Mouse (Mus musculus): ENCODE data around the gene Myo1e. TPM values are rescaled to one million over a fixed set of nuclear protein-coding genes. Genes with fewer than 3 reads are reported as not detected.
A peak's percentile ranks its signal among the peaks of the same experiment; 100 is the strongest.

Gene Myo1e
- polyA plus RNA-seq, 1 experiment from 2014 or later: 26.4 TPM

- ATAC-seq (ENCODE audit: low FRiP score, low TSS enrichment): no peak
- Histone ChIP-seq H3K27me3 (ENCODE audit: insufficient read depth, low read length) (no peaks in the 10 kb centered on the region), H3K4me3 (ENCODE audit: low read length) (no peak overlapping the region), H3K4me2 (replicated peaks; ENCODE audit: low read depth, low read length) (no peak overlapping the region), H3K9me3 (ENCODE audit: low read length) (no peaks in the 10 kb centered on the region), H3K36me3 (ENCODE audit: insufficient read depth, low read length) (no peaks in the 10 kb centered on the region), H3K9ac (replicated peaks; ENCODE audit: low read length) (no peak overlapping the region), H3K27ac (ENCODE audit: low read length) (no peak overlapping the region), H3K4me1 (ENCODE audit: insufficient read depth, low read length) (no peaks in the 10 kb centered on the region)
- WGBS: 84% methylated on average over 15 of the region's 15 CpGs
Observed at GRCm38 (mm10) chr9:70196956-70197659, 10.0 kb upstream of the Myo1e start.

DNA sequence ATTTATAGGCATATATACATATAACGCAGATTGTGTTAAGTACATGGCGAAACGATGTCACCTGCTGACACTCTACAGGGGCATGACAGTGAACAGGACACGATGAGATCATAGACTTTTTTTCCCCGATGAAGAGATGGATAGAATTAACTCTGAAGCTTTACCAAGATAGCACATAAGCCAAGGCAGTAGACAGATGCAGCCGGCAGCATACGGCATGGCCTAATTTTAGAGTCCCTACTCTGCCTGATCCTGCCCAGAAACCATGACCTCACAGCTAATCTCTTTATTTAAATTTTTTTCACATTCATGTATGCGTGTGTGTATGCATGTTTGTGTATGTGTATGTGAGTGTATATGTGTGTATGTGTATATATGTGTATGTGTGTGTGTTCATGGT, 9.2 kb upstream of the Myo1e start:
- ATAC-seq (ENCODE audit: low FRiP score, low TSS enrichment): no peak
- no peaks in the 10 kb centered on the region for H3K4me1 ChIP-seq (ENCODE audit: insufficient read depth, low read length)
- no peak overlapping the region for H3K27ac ChIP-seq (ENCODE audit: low read length)
- H3K9me3 ChIP-seq (ENCODE audit: low read length): peaks cover 7% of the 10 kb centered on the region; the same call in 1 of the 2 replicates
- WGBS: 91% methylated on average over 8 of the region's 8 CpGs
- no peaks in the 10 kb centered on the region for H3K36me3 ChIP-seq (ENCODE audit: insufficient read depth, low read length)
- no peaks in the 10 kb centered on the region for H3K27me3 ChIP-seq (ENCODE audit: insufficient read depth, low read length)
- no peak overlapping the region for H3K4me3 ChIP-seq (ENCODE audit: low read length)
- H3K4me2 ChIP-seq (replicated peaks; ENCODE audit: low read depth, low read length): no peak overlapping the region
- no peak overlapping the region for H3K9ac ChIP-seq (replicated peaks; ENCODE audit: low read length)

- peaks cover 7% of the 10 kb centered on the region; the same call in 1 of the 2 replicates for H3K9me3 ChIP-seq (ENCODE audit: low read length)
- H3K27ac ChIP-seq (ENCODE audit: low read length): no peak overlapping the region
- no peaks in the 10 kb centered on the region for H3K36me3 ChIP-seq (ENCODE audit: insufficient read depth, low read length)
- no peak overlapping the region for H3K4me2 ChIP-seq (replicated peaks; ENCODE audit: low read depth, low read length)
- WGBS: 71% methylated on average over 5 of the region's 5 CpGs
- no peak for ATAC-seq (ENCODE audit: low FRiP score, low TSS enrichment)
- H3K4me1 ChIP-seq (ENCODE audit: insufficient read depth, low read length): no peaks in the 10 kb centered on the region
- no peak overlapping the region for H3K9ac ChIP-seq (replicated peaks; ENCODE audit: low read length)
- no peaks in the 10 kb centered on the region for H3K27me3 ChIP-seq (ENCODE audit: insufficient read depth, low read length)
- H3K4me3 ChIP-seq (ENCODE audit: low read length): no peak overlapping the region
Observed at GRCm38 (mm10) chr9:70202753-70203152, 4.4 kb upstream of the Myo1e start.

DNA sequence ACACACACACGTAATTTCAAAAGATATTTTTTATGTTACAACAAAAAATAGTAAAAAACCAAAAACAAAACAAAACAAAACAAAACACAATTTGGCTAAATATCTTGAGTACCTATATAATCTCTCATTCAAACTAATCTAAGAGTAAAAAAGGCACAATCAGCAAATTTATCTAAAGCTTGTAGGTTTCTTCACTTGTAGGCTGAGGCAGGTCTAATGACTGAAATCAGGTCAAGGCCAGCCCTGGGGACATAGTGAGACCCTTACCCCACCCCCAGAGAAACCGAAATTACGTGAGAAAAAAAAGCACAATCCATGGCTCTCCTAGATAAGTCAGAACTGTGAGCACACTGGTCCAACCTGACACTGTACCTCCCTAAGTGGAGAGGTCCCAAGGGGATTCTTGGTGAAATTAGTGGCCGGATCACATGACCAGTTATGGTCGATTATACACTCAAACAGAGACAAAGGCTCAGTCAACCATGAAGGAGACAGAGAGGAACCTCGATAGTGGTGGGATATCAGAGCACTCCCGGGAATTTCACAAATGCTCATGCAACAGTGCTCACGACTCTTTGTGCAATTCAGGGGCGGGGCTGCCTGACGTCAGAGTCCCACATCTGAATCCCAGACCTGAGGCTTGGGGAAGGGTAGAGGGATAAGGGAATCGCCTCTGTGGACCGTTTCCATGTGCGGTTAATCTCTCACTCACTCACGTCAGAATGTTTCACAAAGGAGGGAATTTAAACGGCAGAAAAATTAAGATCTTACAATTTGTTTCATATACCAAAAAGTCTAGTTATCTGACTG, 3.7 kb upstream of the Myo1e start:
- ATAC-seq (ENCODE audit: low FRiP score, low TSS enrichment): no peak
- H3K9ac ChIP-seq (replicated peaks; ENCODE audit: low read length): no peak overlapping the region
- WGBS: 64% methylated on average over 15 of the region's 15 CpGs
- H3K4me3 ChIP-seq (ENCODE audit: low read length): no peak overlapping the region
- no peak overlapping the region for H3K4me2 ChIP-seq (replicated peaks; ENCODE audit: low read depth, low read length)
- no peak overlapping the region for H3K27ac ChIP-seq (ENCODE audit: low read length)
- no peaks in the 10 kb centered on the region for H3K4me1 ChIP-seq (ENCODE audit: insufficient read depth, low read length)
- H3K9me3 ChIP-seq (ENCODE audit: low read length): peaks cover 7% of the 10 kb centered on the region; the same call in 1 of the 2 replicates
- no peaks in the 10 kb centered on the region for H3K36me3 ChIP-seq (ENCODE audit: insufficient read depth, low read length)
- H3K27me3 ChIP-seq (ENCODE audit: insufficient read depth, low read length): no peaks in the 10 kb centered on the region

DNA sequence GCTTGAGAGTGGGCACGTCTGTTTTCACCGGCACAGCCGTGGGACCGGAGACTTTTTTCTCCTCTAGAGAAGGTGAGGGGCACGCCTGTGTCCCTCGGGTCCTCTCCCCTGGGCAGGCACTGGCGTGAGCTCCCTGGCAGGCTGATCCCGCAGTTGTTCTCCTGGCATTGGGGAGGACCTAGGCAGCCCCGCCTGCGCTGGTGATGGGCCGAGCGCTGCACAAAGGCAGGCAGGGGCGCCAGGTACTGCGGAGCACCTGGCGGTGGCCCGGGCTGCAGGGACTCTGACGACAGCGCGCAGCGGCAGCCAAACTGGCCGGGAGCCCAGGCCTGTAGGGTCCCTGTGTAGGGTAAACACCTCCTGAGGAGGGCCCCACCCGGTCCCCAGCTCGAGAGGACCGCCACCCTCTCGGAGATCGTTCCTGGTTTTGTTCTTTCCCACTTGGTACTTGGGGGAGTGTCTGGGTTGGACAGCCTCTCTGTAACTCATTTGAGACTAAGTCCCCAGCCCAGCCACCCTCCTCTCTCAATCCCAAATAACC, 901 bp downstream of the Myo1e start:
- peak; percentile 58 for ATAC-seq (ENCODE audit: low FRiP score, low TSS enrichment)
- peaks cover 16% of the 10 kb centered on the region for H3K4me1 ChIP-seq (ENCODE audit: insufficient read depth, low read length)
- WGBS: under 1% methylated on average over 26 of the region's 26 CpGs
- H3K4me2 ChIP-seq (replicated peaks; ENCODE audit: low read depth, low read length): peak overlapping the region; percentile 84
- peak overlapping the region; percentile 73 for H3K9ac ChIP-seq (replicated peaks; ENCODE audit: low read length)
- peak overlapping the region; percentile 73 for H3K4me3 ChIP-seq (ENCODE audit: low read length)
- H3K27me3 ChIP-seq (ENCODE audit: insufficient read depth, low read length): no peaks in the 10 kb centered on the region
- H3K36me3 ChIP-seq (ENCODE audit: insufficient read depth, low read length): no peaks in the 10 kb centered on the region
- H3K27ac ChIP-seq (ENCODE audit: low read length): peak overlapping the region; percentile 90
- no peaks in the 10 kb centered on the region for H3K9me3 ChIP-seq (ENCODE audit: low read length)

- Histone ChIP-seq H3K9me3 (ENCODE audit: low read length) (no peaks in the 10 kb centered on the region), H3K36me3 (ENCODE audit: insufficient read depth, low read length) (no peaks in the 10 kb centered on the region), H3K4me3 (ENCODE audit: low read length) (peak overlapping the region; percentile 73), H3K27ac (ENCODE audit: low read length) (no peak overlapping the region), H3K4me2 (replicated peaks; ENCODE audit: low read depth, low read length) (peak overlapping the region; percentile 84), H3K4me1 (ENCODE audit: insufficient read depth, low read length) (peaks cover 16% of the 10 kb centered on the region), H3K27me3 (ENCODE audit: insufficient read depth, low read length) (no peaks in the 10 kb centered on the region), H3K9ac (replicated peaks; ENCODE audit: low read length) (peak overlapping the region; percentile 73)
- WGBS: 12% methylated on average over 12 of the region's 12 CpGs
- no peak for ATAC-seq (ENCODE audit: low FRiP score, low TSS enrichment)
Observed at GRCm38 (mm10) chr9:70208751-70209150, 1.6 kb downstream of the Myo1e start.

GRCm38 (mm10) chr9:70209296-70210049, 2.3 kb downstream of the Myo1e start:
- Histone ChIP-seq H3K36me3 (ENCODE audit: insufficient read depth, low read length) (no peaks in the 10 kb centered on the region), H3K4me2 (replicated peaks; ENCODE audit: low read depth, low read length) (peak overlapping the region; percentile 84), H3K27ac (ENCODE audit: low read length) (peak overlapping the region; percentile 36; the same call in 1 of the 2 replicates), H3K9ac (replicated peaks; ENCODE audit: low read length) (no peak overlapping the region), H3K4me3 (ENCODE audit: low read length) (peak overlapping the region; percentile 73), H3K9me3 (ENCODE audit: low read length) (no peaks in the 10 kb centered on the region), H3K27me3 (ENCODE audit: insufficient read depth, low read length) (no peaks in the 10 kb centered on the region), H3K4me1 (ENCODE audit: insufficient read depth, low read length) (peaks cover 16% of the 10 kb centered on the region)
- WGBS: 47% methylated on average over 8 of the region's 8 CpGs
- ATAC-seq (ENCODE audit: low FRiP score, low TSS enrichment): peak; percentile 55; the same call in 1 of the 2 replicates

GRCm38 (mm10) chr9:70211638-70212037, 4.5 kb downstream of the Myo1e start:
- H3K4me3 ChIP-seq (ENCODE audit: low read length): no peak overlapping the region
- H3K9me3 ChIP-seq (ENCODE audit: low read length): no peaks in the 10 kb centered on the region
- H3K4me1 ChIP-seq (ENCODE audit: insufficient read depth, low read length): peaks cover 16% of the 10 kb centered on the region
- no peak overlapping the region for H3K4me2 ChIP-seq (replicated peaks; ENCODE audit: low read depth, low read length)
- WGBS: 90% methylated on average over 14 of the region's 14 CpGs
- H3K27me3 ChIP-seq (ENCODE audit: insufficient read depth, low read length): no peaks in the 10 kb centered on the region
- H3K9ac ChIP-seq (replicated peaks; ENCODE audit: low read length): no peak overlapping the region
- no peaks in the 10 kb centered on the region for H3K36me3 ChIP-seq (ENCODE audit: insufficient read depth, low read length)
- no peak for ATAC-seq (ENCODE audit: low FRiP score, low TSS enrichment)
- H3K27ac ChIP-seq (ENCODE audit: low read length): no peak overlapping the region

DNA sequence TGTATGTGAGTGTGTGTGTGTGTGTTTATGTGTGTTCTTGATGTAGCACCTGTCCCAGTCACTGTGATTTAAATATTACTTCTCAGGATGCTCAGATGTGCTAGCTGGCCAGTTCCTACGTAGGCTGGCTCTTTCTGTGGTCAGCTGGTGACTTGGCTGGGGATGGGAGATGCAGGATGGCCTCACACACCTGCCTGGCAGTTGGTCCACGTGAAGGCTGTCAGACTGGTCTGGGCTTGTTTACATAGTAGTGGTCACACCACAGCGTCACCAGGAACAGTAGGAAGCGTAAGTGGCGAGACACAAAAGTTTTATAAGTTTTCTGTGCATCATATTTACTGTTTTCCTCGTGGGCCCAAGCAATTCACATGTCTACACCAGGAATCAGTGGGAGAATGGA, 9.4 kb downstream of the Myo1e start:
- no peak overlapping the region for H3K27ac ChIP-seq (ENCODE audit: low read length)

More for the DNA sequence above, 9.4 kb downstream of the Myo1e start:
- Histone ChIP-seq H3K9me3 (ENCODE audit: low read length) (no peaks in the 10 kb centered on the region), H3K4me3 (ENCODE audit: low read length) (no peak overlapping the region), H3K4me2 (replicated peaks; ENCODE audit: low read depth, low read length) (no peak overlapping the region), H3K27me3 (ENCODE audit: insufficient read depth, low read length) (no peaks in the 10 kb centered on the region), H3K4me1 (ENCODE audit: insufficient read depth, low read length) (peaks cover 8% of the 10 kb centered on the region), H3K9ac (replicated peaks; ENCODE audit: low read length) (no peak overlapping the region), H3K36me3 (ENCODE audit: insufficient read depth, low read length) (no peaks in the 10 kb centered on the region)
- 65% methylated on average over 6 of the region's 6 CpGs for WGBS
- no peak for ATAC-seq (ENCODE audit: low FRiP score, low TSS enrichment)
